Mouse (Mus musculus): ENCODE results near the gene Pak4. TPM values are rescaled to one million over a fixed set of nuclear protein-coding genes. Genes with fewer than 3 reads are reported as not detected.

Pak4 gene
- polyA plus RNA-seq, 1 experiment, result 32.8 TPM

- Histone ChIP-seq H3K4me3 (ENCODE audit: control insufficient read depth, insufficient read depth, low read length) (no peak overlapping the region), H3K4me1 (replicated peaks; ENCODE audit: control insufficient read depth, insufficient read depth, low read length) (peaks cover 36% of the 10 kb centered on the region), H3K27me3 (ENCODE audit: control insufficient read depth, insufficient read depth, low read length) (no peaks in the 10 kb centered on the region), H3K27ac (ENCODE audit: control insufficient read depth, insufficient read depth, low read length) (no peak overlapping the region), H3K36me3 (ENCODE audit: control insufficient read depth, insufficient read depth, low read length) (no peaks in the 10 kb centered on the region)
- WGBS, result 66% methylated on average over 5 of the region's 5 CpGs
- DNase-seq, result no peak
- TF ChIP-seq CTCF (IDR thresholded peaks at IDR 0.05; ENCODE audit: borderline replicate concordance, control insufficient read depth, extremely low read depth, insufficient read depth, low read length, poor library complexity) (no peak), POLR2A (IDR thresholded peaks at IDR 0.05; ENCODE audit: control insufficient read depth, extremely low read depth, insufficient read depth, low read length, poor library complexity) (no peak)
Observed at GRCm38 (mm10) chr7:28576271-28576914, 21.6 kb downstream of the Pak4 start.

GRCm38 (mm10) chr7:28575597-28575996 is 22.4 kb downstream of the Pak4 start:
- no peaks in the 10 kb centered on the region for H3K27me3 ChIP-seq (ENCODE audit: control insufficient read depth, insufficient read depth, low read length)
- WGBS, result 95% methylated on average over 11 of the region's 11 CpGs

GRCm38 (mm10) chr7:28573236-28573635 is 24.7 kb downstream of the Pak4 start:
- no peaks in the 10 kb centered on the region for H3K36me3 ChIP-seq (ENCODE audit: control insufficient read depth, insufficient read depth, low read length)
- 90% methylated on average over 3 of the region's 3 CpGs for WGBS
- no peak overlapping the region for H3K4me3 ChIP-seq (ENCODE audit: control insufficient read depth, insufficient read depth, low read length)
- no peak overlapping the region for H3K27ac ChIP-seq (ENCODE audit: control insufficient read depth, insufficient read depth, low read length)
- DNase-seq, result no peak
- H3K4me1 ChIP-seq (replicated peaks; ENCODE audit: control insufficient read depth, insufficient read depth, low read length), result peaks cover 20% of the 10 kb centered on the region
- no peak for TF ChIP-seq CTCF (IDR thresholded peaks at IDR 0.05; ENCODE audit: borderline replicate concordance, control insufficient read depth, extremely low read depth, insufficient read depth, low read length, poor library complexity)
- no peak for TF ChIP-seq POLR2A (IDR thresholded peaks at IDR 0.05; ENCODE audit: control insufficient read depth, extremely low read depth, insufficient read depth, low read length, poor library complexity)
- no peaks in the 10 kb centered on the region for H3K27me3 ChIP-seq (ENCODE audit: control insufficient read depth, insufficient read depth, low read length)

More at GRCm38 (mm10) chr7:28575597-28575996, 22.4 kb downstream of the Pak4 start:
- Histone ChIP-seq H3K4me1 (replicated peaks; ENCODE audit: control insufficient read depth, insufficient read depth, low read length) (peaks cover 34% of the 10 kb centered on the region), H3K36me3 (ENCODE audit: control insufficient read depth, insufficient read depth, low read length) (no peaks in the 10 kb centered on the region), H3K27ac (ENCODE audit: control insufficient read depth, insufficient read depth, low read length) (no peak overlapping the region), H3K4me3 (ENCODE audit: control insufficient read depth, insufficient read depth, low read length) (no peak overlapping the region)
- no peak for DNase-seq
- TF ChIP-seq POLR2A (IDR thresholded peaks at IDR 0.05; ENCODE audit: control insufficient read depth, extremely low read depth, insufficient read depth, low read length, poor library complexity), result no peak
- TF ChIP-seq CTCF (IDR thresholded peaks at IDR 0.05; ENCODE audit: borderline replicate concordance, control insufficient read depth, extremely low read depth, insufficient read depth, low read length, poor library complexity), result no peak

- Histone ChIP-seq H3K4me3 (ENCODE audit: control insufficient read depth, insufficient read depth, low read length) (no peak overlapping the region), H3K4me1 (replicated peaks; ENCODE audit: control insufficient read depth, insufficient read depth, low read length) (peaks cover 22% of the 10 kb centered on the region), H3K27ac (ENCODE audit: control insufficient read depth, insufficient read depth, low read length) (no peak overlapping the region), H3K36me3 (ENCODE audit: control insufficient read depth, insufficient read depth, low read length) (no peaks in the 10 kb centered on the region; the same call in 1 of the 2 replicates), H3K27me3 (ENCODE audit: control insufficient read depth, insufficient read depth, low read length) (no peaks in the 10 kb centered on the region)
- TF ChIP-seq CTCF (IDR thresholded peaks at IDR 0.05; ENCODE audit: borderline replicate concordance, control insufficient read depth, extremely low read depth, insufficient read depth, low read length, poor library complexity), result no peak
- no peak for TF ChIP-seq POLR2A (IDR thresholded peaks at IDR 0.05; ENCODE audit: control insufficient read depth, extremely low read depth, insufficient read depth, low read length, poor library complexity)
- DNase-seq, result no peak
- 93% methylated on average over 5 of the region's 5 CpGs for WGBS
Observed at GRCm38 (mm10) chr7:28572689-28573088, 25.3 kb downstream of the Pak4 start.

GRCm38 (mm10) chr7:28570982-28571682 is 26.9 kb downstream of the Pak4 start:
- Histone ChIP-seq H3K4me3 (ENCODE audit: control insufficient read depth, insufficient read depth, low read length) (no peak overlapping the region), H3K27me3 (ENCODE audit: control insufficient read depth, insufficient read depth, low read length) (no peaks in the 10 kb centered on the region), H3K4me1 (replicated peaks; ENCODE audit: control insufficient read depth, insufficient read depth, low read length) (peaks cover 14% of the 10 kb centered on the region), H3K27ac (ENCODE audit: control insufficient read depth, insufficient read depth, low read length) (no peak overlapping the region), H3K36me3 (ENCODE audit: control insufficient read depth, insufficient read depth, low read length) (no peaks in the 10 kb centered on the region; the same call in 1 of the 2 replicates)
- no peak for DNase-seq
- TF ChIP-seq CTCF (IDR thresholded peaks at IDR 0.05; ENCODE audit: borderline replicate concordance, control insufficient read depth, extremely low read depth, insufficient read depth, low read length, poor library complexity) (no peak), POLR2A (IDR thresholded peaks at IDR 0.05; ENCODE audit: control insufficient read depth, extremely low read depth, insufficient read depth, low read length, poor library complexity) (no peak)
- WGBS, result 90% methylated on average over 5 of the region's 5 CpGs

- Histone ChIP-seq H3K4me1 (replicated peaks; ENCODE audit: control insufficient read depth, insufficient read depth, low read length) (peaks cover 21% of the 10 kb centered on the region), H3K27me3 (ENCODE audit: control insufficient read depth, insufficient read depth, low read length) (no peaks in the 10 kb centered on the region), H3K36me3 (ENCODE audit: control insufficient read depth, insufficient read depth, low read length) (no peaks in the 10 kb centered on the region; the same call in 1 of the 2 replicates), H3K27ac (ENCODE audit: control insufficient read depth, insufficient read depth, low read length) (no peak overlapping the region), H3K4me3 (ENCODE audit: control insufficient read depth, insufficient read depth, low read length) (no peak overlapping the region)
- no peak for DNase-seq
- TF ChIP-seq CTCF (IDR thresholded peaks at IDR 0.05; ENCODE audit: borderline replicate concordance, control insufficient read depth, extremely low read depth, insufficient read depth, low read length, poor library complexity) (no peak), POLR2A (IDR thresholded peaks at IDR 0.05; ENCODE audit: control insufficient read depth, extremely low read depth, insufficient read depth, low read length, poor library complexity) (no peak)
- WGBS, result 91% methylated on average over 12 of the region's 12 CpGs
Observed at GRCm38 (mm10) chr7:28570291-28570981, 27.5 kb downstream of the Pak4 start.

Measured in thymus, adult 2 months (tissue).